Mouse (Mus musculus) E14TG2a.4 (cell line): ENCODE data around the gene Gm13287.
"Not testable (repeated sequence)": the region's sequence is repeated elsewhere in the genome, so short reads cannot be mapped to it uniquely, and the experiment has no call there.

Experiments used
- H3K27me3 ChIP-seq: 2 replicates; pipeline ENCODE4 v1.6.1; 2014; ENCODE audit warnings: low read length, control low read depth; ENCODE audit not compliant: insufficient read depth
- H3K36me3 ChIP-seq: 2 replicates; pipeline ENCODE4 v1.6.1; 2014; ENCODE audit warnings: low read length, control low read depth; ENCODE audit not compliant: insufficient read depth
- H3K4me1 ChIP-seq: replicated peaks from 2 replicates; pipeline ENCODE4 v1.6.1; 2014; ENCODE audit warnings: low read depth, low read length, control low read depth
- H3K4me3 ChIP-seq: replicated peaks from 2 replicates; pipeline ENCODE4 v1.5.1; 2014; ENCODE audit warnings: mild to moderate bottlenecking, low read length
- H3K9me3 ChIP-seq: 2 replicates; pipeline ENCODE4 v1.6.1; 2014; ENCODE audit warnings: low read length, control low read depth

Gm13287 gene

DNA sequence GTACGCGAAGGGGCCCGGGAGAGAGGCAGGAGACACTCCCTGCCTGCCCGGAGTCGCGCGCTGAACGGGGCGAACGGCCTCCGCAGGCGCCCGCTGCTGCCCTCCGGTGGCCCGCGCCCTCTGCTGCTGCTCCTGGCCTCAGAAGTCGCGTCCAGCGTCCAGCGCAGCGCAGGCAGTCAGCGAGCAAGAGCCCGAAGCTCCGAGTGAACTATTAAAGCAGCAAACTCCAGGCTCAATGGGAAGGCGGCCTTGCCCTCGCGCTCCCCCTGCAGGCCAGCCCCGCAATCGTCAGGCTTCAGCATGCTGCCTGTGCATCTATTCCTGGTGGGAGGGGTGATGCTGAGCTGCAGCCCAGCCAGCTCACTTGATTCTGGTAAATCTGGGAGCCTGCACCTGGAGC, at the start of gene Gm13287:
Gene Gm13287, plus strand, starts transcription at position 301 of the 400 bp plus-strand sequence.
- not testable (repeated sequence) for H3K9me3 ChIP-seq, H3K4me1 ChIP-seq, H3K36me3 ChIP-seq, H3K4me3 ChIP-seq
- H3K27me3 ChIP-seq = peaks cover 16% of the 10 kb centered on the region

DNA sequence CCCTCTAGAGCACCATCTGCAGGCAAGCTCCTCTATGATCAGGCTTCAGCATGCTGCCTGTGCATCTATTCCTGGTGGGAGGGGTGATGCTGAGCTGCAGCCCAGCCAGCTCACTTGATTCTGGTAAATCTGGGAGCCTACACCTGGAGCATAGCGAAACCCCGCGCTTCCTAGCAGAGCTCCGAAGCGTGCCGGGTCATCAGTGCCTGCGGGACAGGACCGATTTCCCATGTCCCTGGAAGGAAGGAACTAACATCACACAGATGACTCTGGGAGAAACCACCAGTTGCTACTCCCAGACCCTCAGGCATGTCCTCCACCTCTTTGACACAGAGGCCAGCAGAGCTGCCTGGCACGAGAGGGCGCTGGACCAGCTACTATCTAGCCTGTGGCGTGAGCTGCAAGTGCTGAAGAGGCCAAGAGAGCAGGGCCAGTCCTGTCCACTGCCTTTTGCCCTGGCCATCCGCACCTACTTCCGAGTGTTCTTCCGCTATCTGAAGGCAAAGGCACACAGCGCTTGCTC, 48.2 kb upstream of the Gm13287 start, which contains the start of gene Gm13271:
Gene Gm13271, plus strand, starts transcription at position 51 of the 523 bp plus-strand sequence.
- H3K4me3 ChIP-seq, H3K4me1 ChIP-seq, H3K36me3 ChIP-seq: not testable (repeated sequence)
- peaks cover 11% of the 10 kb centered on the region for H3K9me3 ChIP-seq
- peaks cover 19% of the 10 kb centered on the region for H3K27me3 ChIP-seq

DNA sequence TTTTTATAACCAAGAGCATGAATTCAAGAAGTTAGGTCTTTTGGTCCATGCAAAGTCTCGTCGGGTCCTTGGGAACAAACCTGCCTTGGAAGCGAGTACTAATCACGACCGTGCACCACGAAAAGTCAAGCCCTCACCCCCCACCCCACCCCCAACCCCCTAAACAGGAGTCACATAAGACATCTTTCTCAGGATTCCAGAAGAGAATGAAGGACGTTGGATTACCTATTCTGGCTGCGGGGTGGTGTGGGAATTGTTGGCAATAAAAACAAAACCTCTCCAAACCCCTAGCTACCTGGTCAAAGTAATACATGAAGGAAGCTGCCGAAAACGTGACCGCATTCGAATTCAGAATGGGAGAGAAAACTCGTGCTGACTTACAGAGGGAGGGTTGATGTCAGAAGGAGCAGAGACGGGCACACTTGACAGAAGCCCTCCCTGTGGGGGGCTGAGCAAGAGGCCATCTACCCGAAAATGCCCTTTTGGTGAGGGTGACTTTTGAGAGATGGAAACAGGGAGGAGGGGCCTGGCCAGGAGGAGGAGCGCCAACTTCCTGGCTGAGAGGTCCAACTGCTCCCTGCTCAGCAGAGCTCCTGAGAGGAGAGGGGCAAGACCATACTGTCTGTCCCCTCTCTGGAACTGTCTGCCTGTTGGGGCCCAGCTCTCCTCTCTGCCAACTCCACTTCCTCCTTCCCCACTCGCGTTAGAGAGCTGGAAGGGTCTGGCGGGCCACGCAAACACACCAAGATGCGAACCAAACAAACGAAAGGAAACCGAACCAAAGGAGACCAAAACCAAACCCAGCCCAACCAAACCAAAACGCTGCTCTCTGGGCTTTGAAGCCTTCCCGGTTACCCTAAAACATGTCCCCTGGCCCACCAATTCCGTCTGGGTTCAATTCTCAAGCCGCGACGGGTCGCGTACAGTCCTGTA, 46.2 kb upstream of the Gm13287 start:
- H3K9me3 ChIP-seq, H3K36me3 ChIP-seq, H3K4me1 ChIP-seq, H3K4me3 ChIP-seq: not testable (repeated sequence)
- peaks cover 19% of the 10 kb centered on the region for H3K27me3 ChIP-seq

DNA sequence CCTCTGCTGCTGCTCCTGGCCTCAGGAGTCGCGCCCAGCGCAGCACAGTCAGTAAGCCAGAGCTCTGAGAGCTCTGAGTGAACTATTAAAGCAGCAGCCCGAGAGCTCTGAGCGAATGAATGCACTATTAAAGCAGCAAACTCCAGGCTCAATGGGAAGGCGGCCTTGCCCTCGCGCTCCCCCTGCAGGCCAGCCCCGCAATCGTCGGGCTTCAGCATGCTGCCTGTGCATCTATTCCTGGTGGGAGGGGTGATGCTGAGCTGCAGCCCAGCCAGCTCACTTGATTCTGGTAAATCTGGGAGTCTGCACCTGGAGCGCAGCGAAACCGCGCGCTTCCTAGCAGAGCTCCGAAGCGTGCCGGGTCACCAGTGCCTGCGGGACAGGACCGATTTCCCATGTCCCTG, 45.4 kb upstream of the Gm13287 start:
- H3K4me1 ChIP-seq, H3K9me3 ChIP-seq, H3K36me3 ChIP-seq, H3K4me3 ChIP-seq: not testable (repeated sequence)
- peaks cover 22% of the 10 kb centered on the region for H3K27me3 ChIP-seq

DNA sequence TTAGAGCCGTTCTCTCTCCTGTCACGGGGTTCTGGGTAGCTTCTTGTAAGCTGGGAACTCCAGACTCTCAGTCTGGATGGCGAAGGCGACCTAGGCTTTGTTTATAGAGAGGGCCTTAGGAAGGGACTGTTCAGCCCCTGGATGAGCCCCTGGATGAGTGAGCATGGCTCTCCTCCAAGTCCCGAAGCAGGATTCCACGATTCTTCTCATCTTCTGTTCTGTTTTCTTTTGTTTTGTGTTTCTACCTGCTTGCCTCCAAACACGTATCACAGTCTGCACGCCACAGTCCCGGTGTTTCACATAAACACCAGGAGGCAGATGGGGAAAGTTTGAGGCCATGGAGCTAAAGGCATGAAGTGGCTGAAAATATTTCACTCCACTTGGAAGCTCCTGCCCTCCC, 44.3 kb upstream of the Gm13287 start:
- not testable (repeated sequence) for H3K9me3 ChIP-seq, H3K4me1 ChIP-seq, H3K36me3 ChIP-seq, H3K4me3 ChIP-seq
- H3K27me3 ChIP-seq = peaks cover 22% of the 10 kb centered on the region

DNA sequence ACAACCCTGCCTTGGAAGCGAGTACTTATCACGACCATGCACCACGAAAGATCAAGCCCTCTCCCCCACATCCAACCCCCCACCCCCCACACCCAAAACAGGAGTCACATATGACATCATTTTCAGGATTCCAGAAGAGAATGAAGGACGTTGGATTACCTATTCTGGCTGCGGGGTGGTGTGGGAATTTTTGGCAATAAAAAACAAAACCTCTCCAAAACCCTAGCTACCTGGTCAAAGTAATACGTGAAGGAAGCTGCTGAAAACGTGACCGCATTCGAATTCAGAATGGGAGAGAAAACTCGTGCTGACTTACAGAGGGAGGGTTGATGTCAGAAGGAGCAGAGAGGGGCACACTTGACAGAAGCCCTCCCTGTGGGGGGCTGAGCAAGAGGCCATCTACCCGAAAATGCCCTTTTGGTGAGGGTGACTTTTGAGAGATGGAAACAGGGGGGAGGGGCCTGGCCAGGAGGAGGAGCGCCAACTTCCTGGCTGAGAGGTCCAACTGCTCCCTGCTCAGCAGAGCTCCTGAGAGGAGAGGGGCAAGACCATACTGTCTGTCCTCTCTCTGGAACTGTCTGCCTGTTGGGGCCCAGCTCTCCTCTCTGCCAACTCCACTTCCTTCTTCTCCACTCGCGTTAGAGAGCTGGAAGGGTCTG, 43.3 kb upstream of the Gm13287 start, which contains the start of gene Gm13283:
Gene Gm13283, plus strand, starts transcription at position 510 of the 659 bp plus-strand sequence.
- H3K4me1 ChIP-seq, H3K4me3 ChIP-seq, H3K36me3 ChIP-seq, H3K9me3 ChIP-seq: not testable (repeated sequence)
- peaks cover 22% of the 10 kb centered on the region for H3K27me3 ChIP-seq

DNA sequence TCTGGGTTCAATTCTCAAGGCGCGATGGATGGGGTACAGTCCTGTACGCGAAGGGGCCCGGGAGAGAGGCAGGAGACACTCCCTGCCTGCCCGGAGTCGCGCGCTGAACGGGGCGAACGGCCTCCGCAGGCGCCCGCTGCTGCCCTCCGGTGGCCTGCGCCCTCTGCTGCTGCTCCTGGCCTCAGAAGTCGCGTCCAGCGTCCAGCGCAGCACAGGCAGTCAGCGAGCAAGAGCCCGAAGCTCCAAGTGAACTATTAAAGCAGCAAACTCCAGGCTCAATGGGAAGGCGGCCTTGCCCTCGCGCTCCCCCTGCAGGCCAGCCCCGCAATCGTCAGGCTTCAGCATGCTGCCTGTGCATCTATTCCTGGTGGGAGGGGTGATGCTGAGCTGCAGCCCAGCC, 42.6 kb upstream of the Gm13287 start:
- H3K4me3 ChIP-seq, H3K4me1 ChIP-seq, H3K36me3 ChIP-seq, H3K9me3 ChIP-seq: not testable (repeated sequence)
- peaks cover 19% of the 10 kb centered on the region for H3K27me3 ChIP-seq

DNA sequence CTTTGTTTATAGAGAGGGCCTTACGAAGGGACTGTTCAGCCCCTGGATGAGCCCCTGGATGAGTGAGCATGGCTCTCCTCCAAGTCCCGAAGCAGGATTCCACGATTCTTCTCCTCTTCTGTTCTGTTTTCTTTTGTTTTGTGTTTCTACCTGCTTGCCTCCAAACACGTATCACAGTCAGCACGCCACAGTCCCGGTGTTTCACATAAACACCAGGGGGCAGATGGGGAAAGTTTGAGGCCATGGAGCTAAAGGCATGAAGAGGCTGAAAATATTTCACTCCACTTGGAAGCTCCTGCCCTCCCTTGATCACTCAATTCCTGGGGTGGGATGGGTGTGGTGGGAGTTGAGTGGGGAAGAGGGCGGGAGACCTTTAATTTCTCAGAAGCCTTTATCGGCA, 41.3 kb upstream of the Gm13287 start:
- H3K4me3 ChIP-seq, H3K4me1 ChIP-seq, H3K27me3 ChIP-seq, H3K36me3 ChIP-seq, H3K9me3 ChIP-seq: not testable (repeated sequence)

DNA sequence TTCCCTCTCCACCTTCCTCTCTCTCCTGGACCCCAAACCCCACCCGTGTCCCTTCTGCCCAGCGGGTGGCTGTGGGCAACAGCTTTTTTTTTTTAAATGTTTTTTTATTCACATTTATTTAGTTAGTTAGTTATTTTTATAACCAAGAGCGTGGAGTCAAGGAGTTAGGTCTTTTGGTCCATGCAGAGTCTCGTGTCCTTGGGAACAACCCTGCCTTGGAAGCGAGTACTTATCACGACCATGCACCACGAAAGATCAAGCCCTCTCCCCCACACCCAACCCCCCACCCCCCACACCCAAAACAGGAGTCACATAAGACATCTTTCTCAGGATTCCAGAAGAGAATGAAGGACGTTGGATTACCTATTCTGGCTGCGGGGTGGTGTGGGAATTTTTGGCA, 40.7 kb upstream of the Gm13287 start:
- H3K4me3 ChIP-seq, H3K9me3 ChIP-seq, H3K36me3 ChIP-seq, H3K27me3 ChIP-seq, H3K4me1 ChIP-seq: not testable (repeated sequence)

DNA sequence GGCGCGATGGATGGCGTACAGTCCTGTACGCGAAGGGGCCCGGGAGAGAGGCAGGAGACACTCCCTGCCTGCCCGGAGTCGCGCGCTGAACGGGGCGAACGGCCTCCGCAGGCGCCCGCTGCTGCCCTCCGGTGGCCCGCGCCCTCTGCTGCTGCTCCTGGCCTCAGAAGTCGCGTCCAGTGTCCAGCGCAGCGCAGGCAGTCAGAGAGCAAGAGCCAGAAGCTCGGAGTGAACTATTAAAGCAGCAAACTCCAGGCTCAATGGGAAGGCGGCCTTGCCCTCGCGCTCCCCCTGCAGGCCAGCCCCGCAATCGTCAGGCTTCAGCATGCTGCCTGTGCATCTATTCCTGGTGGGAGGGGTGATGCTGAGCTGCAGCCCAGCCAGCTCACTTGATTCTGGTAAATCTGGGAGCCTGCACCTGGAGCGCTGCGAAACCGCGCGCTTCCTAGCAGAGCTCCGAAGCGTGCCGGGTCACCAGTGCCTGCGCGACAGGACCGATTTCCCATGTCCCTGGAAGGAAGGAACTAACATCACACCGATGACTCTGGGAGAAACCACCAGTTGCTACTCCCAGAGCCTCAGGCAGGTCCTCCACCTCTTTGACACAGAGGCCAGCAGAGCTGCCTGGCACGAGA, 39.6 kb upstream of the Gm13287 start:
- H3K9me3 ChIP-seq, H3K4me3 ChIP-seq, H3K4me1 ChIP-seq, H3K36me3 ChIP-seq, H3K27me3 ChIP-seq: not testable (repeated sequence)

DNA sequence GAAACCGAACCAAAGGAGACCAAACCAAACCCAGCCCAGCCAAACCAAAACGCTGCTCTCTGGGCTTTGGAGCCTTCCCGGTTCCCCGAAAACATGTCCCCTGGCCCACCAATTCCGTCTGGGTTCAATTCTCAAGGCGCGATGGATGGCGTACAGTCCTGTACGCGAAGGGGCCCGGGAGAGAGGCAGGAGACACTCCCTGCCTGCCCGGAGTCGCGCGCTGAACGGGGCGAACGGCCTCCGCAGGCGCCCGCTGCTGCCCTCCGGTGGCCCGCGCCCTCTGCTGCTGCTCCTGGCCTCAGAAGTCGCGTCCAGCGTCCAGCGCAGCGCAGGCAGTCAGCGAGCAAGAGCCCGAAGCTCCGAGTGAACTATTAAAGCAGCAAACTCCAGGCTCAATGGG, 29.5 kb upstream of the Gm13287 start, which contains the start of gene Gm13290:
Gene Gm13290, plus strand, starts transcription at position 301 of the 400 bp plus-strand sequence.
- H3K4me1 ChIP-seq = not testable (repeated sequence)

DNA sequence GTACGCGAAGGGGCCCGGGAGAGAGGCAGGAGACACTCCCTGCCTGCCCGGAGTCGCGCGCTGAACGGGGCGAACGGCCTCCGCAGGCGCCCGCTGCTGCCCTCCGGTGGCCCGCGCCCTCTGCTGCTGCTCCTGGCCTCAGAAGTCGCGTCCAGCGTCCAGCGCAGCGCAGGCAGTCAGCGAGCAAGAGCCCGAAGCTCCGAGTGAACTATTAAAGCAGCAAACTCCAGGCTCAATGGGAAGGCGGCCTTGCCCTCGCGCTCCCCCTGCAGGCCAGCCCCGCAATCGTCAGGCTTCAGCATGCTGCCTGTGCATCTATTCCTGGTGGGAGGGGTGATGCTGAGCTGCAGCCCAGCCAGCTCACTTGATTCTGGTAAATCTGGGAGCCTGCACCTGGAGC, 26.4 kb upstream of the Gm13287 start, which contains the start of gene Gm13289:
Gene Gm13289, plus strand, starts transcription at position 301 of the 400 bp plus-strand sequence.
- H3K4me1 ChIP-seq, H3K27me3 ChIP-seq, H3K36me3 ChIP-seq, H3K4me3 ChIP-seq, H3K9me3 ChIP-seq: not testable (repeated sequence)

More for the DNA sequence above, 29.5 kb upstream of the Gm13287 start, which contains the start of gene Gm13290:
- not testable (repeated sequence) for H3K4me3 ChIP-seq, H3K27me3 ChIP-seq, H3K36me3 ChIP-seq, H3K9me3 ChIP-seq

DNA sequence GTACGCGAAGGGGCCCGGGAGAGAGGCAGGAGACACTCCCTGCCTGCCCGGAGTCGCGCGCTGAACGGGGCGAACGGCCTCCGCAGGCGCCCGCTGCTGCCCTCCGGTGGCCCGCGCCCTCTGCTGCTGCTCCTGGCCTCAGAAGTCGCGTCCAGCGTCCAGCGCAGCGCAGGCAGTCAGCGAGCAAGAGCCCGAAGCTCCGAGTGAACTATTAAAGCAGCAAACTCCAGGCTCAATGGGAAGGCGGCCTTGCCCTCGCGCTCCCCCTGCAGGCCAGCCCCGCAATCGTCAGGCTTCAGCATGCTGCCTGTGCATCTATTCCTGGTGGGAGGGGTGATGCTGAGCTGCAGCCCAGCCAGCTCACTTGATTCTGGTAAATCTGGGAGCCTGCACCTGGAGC, 23.5 kb upstream of the Gm13287 start, which contains the start of gene Gm13272:
Gene Gm13272, plus strand, starts transcription at position 301 of the 400 bp plus-strand sequence.
- H3K9me3 ChIP-seq, H3K27me3 ChIP-seq, H3K36me3 ChIP-seq: not testable (repeated sequence)

More for the DNA sequence above, 23.5 kb upstream of the Gm13287 start, which contains the start of gene Gm13272:
- not testable (repeated sequence) for H3K4me1 ChIP-seq, H3K4me3 ChIP-seq
